Mouse (Mus musculus) layer of hippocampus, adult 9-10 months (tissue): ENCODE data around the gene Dnaaf5.

Source experiments
- DNase-seq: peaks from one replicate; pipeline ENCODE4 v3.0.0; 2022; ENCODE audit warnings: low spot score

Dnaaf5 gene

DNA sequence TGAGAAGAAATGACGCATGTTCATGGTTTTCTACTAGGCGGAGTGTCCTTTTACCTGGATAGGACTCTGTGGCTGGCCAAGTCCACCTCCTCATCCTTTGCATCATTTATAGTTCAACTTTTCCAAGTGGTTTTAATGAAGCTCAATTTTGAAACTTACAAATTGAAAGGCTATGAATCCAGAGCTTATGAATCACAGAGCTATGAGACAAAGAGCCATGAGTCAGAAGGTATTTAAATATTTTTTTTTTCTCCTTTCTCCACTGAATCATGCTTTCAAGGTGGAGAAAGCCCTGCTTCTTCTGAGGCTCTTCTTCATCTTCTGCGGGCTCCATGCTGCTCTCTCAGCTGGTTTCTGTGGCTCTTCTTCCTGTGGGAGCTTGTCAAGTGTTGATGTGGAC is 79.7 kb downstream of the Dnaaf5 start:
- DNase-seq, result no peak

DNA sequence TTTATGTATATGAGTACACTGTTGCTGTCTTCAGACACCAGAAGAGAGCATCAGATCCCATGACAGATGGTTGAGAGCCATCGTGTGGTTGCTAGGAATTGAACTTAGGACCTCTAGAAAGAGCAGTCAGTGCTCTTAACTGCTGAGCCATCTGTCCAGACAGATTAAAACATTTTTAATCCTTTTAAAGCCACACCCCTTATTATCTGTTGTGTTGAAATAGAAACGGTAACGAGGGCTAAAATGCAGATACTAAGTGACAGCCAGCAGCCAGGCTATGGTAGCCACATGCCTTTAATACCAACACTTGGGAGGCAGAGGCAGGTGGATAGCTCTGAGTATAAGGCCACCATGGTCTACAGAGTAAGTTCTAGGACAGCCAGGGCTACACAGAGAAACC is 82.1 kb downstream of the Dnaaf5 start:
- no peak for DNase-seq

DNA sequence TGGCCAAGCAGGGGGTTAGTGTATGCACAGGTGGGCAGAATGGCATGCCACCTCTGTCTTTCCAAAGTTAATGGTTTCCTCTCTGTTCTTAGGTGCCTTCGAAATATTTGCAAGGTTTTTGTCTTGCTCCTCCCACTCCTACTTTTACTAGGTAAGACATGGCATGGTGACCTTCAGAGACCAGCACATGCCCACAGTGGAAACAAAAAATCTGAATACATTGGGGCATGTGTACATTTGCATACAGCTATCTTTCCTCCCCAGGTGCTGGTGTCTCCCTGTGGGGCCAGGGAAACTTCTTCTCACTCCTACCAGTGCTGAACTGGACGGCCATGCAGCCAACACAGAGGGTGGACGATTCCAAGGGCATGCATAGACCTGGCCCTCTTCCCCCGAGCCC is 84.4 kb downstream of the Dnaaf5 start:
- no peak for DNase-seq
